Mouse (Mus musculus) CH12F3 (cell line): ENCODE measurements at regions not wholly inside any gene's neighbourhood (a gene's known extent, or its start where the extent isn't known, plus 50 kb on each side); places are given as distances from the start of the nearest gene placed in this dataset.

Experiments used
- in situ Hi-C: fragments of 300-500 bp; cut with MboI; formaldehyde crosslinking; loops from 2 replicates; pipeline ENCODE4 v1.14.3; 2020; ENCODE audit warnings: low sequenced_read_pairs

GRCm38 (mm10) chr1:154076684-154077475 lies 124.1 kb upstream of the Zfp648 start:
- in situ Hi-C loops, result no loop called here

- in situ Hi-C loops, result no loop called here
Observed at GRCm38 (mm10) chr1:154080505-154081380, 120.2 kb upstream of the Zfp648 start.

GRCm38 (mm10) chr1:154086145-154086544 lies 114.8 kb upstream of the Zfp648 start:
- in situ Hi-C loops, result no loop called here

- in situ Hi-C loops, result no loop called here
Observed at GRCm38 (mm10) chr1:154089815-154090214, 111.2 kb upstream of the Zfp648 start.

GRCm38 (mm10) chr1:154090521-154091490 lies 110.2 kb upstream of the Zfp648 start:
- in situ Hi-C loops, result no loop called here

GRCm38 (mm10) chr1:154093549-154093948 lies 107.4 kb upstream of the Zfp648 start:
- in situ Hi-C loops, result no loop called here

GRCm38 (mm10) chr1:154094357-154094756 lies 106.6 kb upstream of the Zfp648 start:
- in situ Hi-C loops, result no loop called here

- in situ Hi-C loops, result no loop called here
Observed at GRCm38 (mm10) chr1:154096113-154096512, 104.9 kb upstream of the Zfp648 start.

GRCm38 (mm10) chr1:154096911-154097310 lies 104.1 kb upstream of the Zfp648 start:
- in situ Hi-C loops, result no loop called here

- in situ Hi-C loops, result no loop called here
Observed at GRCm38 (mm10) chr1:154097656-154098055, 103.3 kb upstream of the Zfp648 start.

- in situ Hi-C loops, result no loop called here
Observed at GRCm38 (mm10) chr1:154100556-154100955, 100.4 kb upstream of the Zfp648 start.

- in situ Hi-C loops, result no loop called here
Observed at GRCm38 (mm10) chr1:154101433-154101832, 99.6 kb upstream of the Zfp648 start.

- in situ Hi-C loops, result no loop called here
Observed at GRCm38 (mm10) chr1:154102191-154102590, 98.8 kb upstream of the Zfp648 start.

GRCm38 (mm10) chr1:154102871-154103596 lies 98.0 kb upstream of the Zfp648 start:
- in situ Hi-C loops, result no loop called here

GRCm38 (mm10) chr1:154103597-154103923 lies 97.4 kb upstream of the Zfp648 start:
- in situ Hi-C loops, result no loop called here

- in situ Hi-C loops, result no loop called here
Observed at GRCm38 (mm10) chr1:154104006-154104600, 96.9 kb upstream of the Zfp648 start.

GRCm38 (mm10) chr1:154104779-154105178 lies 96.2 kb upstream of the Zfp648 start:
- in situ Hi-C loops, result no loop called here

GRCm38 (mm10) chr1:154112500-154112899 lies 88.5 kb upstream of the Zfp648 start:
- in situ Hi-C loops, result no loop called here

- in situ Hi-C loops, result no loop called here
Observed at GRCm38 (mm10) chr1:154113291-154114050, 87.5 kb upstream of the Zfp648 start.
